Mouse (Mus musculus): ENCODE measurements around the gene Syt17.
A peak's percentile ranks its signal among the peaks of the same experiment; 100 is the strongest.
"Not testable (repeated sequence)": the region's sequence is repeated elsewhere in the genome, so short reads cannot be mapped to it uniquely, and the experiment has no call there.

Gene Syt17

GRCm38 (mm10) chr7:118380056-118380455 lies 68.0 kb downstream of the Syt17 start:
- no peak for DNase-seq (ENCODE audit: low read depth, low spot score)

GRCm38 (mm10) chr7:118376590-118376989 lies 71.4 kb downstream of the Syt17 start:
- DNase-seq (ENCODE audit: low read depth, low spot score), result no peak

GRCm38 (mm10) chr7:118375341-118375740 lies 72.7 kb downstream of the Syt17 start:
- DNase-seq (ENCODE audit: low read depth, low spot score), result no peak

- DNase-seq (ENCODE audit: low read depth, low spot score), result no peak
Measured at GRCm38 (mm10) chr7:118371361-118371760, 76.7 kb downstream of the Syt17 start.

- DNase-seq (ENCODE audit: low read depth, low spot score), result no peak
Measured at GRCm38 (mm10) chr7:118369705-118370104, 78.3 kb downstream of the Syt17 start.

- DNase-seq (ENCODE audit: low read depth, low spot score), result no peak
Measured at GRCm38 (mm10) chr7:118365902-118366301, 82.1 kb downstream of the Syt17 start.

GRCm38 (mm10) chr7:118365251-118365650 lies 82.8 kb downstream of the Syt17 start:
- no peak for DNase-seq (ENCODE audit: low read depth, low spot score)

GRCm38 (mm10) chr7:118364353-118365007 lies 83.5 kb downstream of the Syt17 start:
- DNase-seq (ENCODE audit: low read depth, low spot score), result no peak

GRCm38 (mm10) chr7:118363587-118364233 lies 84.3 kb downstream of the Syt17 start:
- no peak for DNase-seq (ENCODE audit: low read depth, low spot score)

- no peak for DNase-seq (ENCODE audit: low read depth, low spot score)
Measured at GRCm38 (mm10) chr7:118362931-118363330, 85.1 kb downstream of the Syt17 start.

- peak; percentile 20 for DNase-seq (ENCODE audit: low read depth, low spot score)
Measured at GRCm38 (mm10) chr7:118362258-118362657, 85.8 kb downstream of the Syt17 start.

- DNase-seq (ENCODE audit: low read depth, low spot score), result peak; percentile 32
Measured at GRCm38 (mm10) chr7:118358977-118359376, 89.0 kb downstream of the Syt17 start.

- DNase-seq (ENCODE audit: low read depth, low spot score), result not testable (repeated sequence)
Measured at GRCm38 (mm10) chr7:118356410-118357005, 91.5 kb downstream of the Syt17 start.

- DNase-seq (ENCODE audit: low read depth, low spot score), result no peak
Measured at GRCm38 (mm10) chr7:118350840-118351239, 97.2 kb downstream of the Syt17 start.

- DNase-seq (ENCODE audit: low read depth, low spot score), result no peak
Measured at GRCm38 (mm10) chr7:118346943-118347342, 101.1 kb downstream of the Syt17 start.

- no peak for DNase-seq (ENCODE audit: low read depth, low spot score)
Measured at GRCm38 (mm10) chr7:118346432-118346831, 101.6 kb downstream of the Syt17 start.

GRCm38 (mm10) chr7:118345396-118345795 lies 102.6 kb downstream of the Syt17 start:
- no peak for DNase-seq (ENCODE audit: low read depth, low spot score)

- DNase-seq (ENCODE audit: low read depth, low spot score), result peak; percentile 29
Measured at GRCm38 (mm10) chr7:118344701-118345100, 103.3 kb downstream of the Syt17 start.
